Mouse (Mus musculus): ENCODE data around the gene Rasgef1c.
A peak's percentile ranks its signal among the peaks of the same experiment; 100 is the strongest.

Gene Rasgef1c

GRCm38 (mm10) chr11:49927169-49927568 is 25.5 kb downstream of the Rasgef1c start:
- no peak for DNase-seq

- no peak for DNase-seq
These were observed 26.0 kb downstream of the Rasgef1c start for GRCm38 (mm10) chr11:49927670-49928069.

DNA sequence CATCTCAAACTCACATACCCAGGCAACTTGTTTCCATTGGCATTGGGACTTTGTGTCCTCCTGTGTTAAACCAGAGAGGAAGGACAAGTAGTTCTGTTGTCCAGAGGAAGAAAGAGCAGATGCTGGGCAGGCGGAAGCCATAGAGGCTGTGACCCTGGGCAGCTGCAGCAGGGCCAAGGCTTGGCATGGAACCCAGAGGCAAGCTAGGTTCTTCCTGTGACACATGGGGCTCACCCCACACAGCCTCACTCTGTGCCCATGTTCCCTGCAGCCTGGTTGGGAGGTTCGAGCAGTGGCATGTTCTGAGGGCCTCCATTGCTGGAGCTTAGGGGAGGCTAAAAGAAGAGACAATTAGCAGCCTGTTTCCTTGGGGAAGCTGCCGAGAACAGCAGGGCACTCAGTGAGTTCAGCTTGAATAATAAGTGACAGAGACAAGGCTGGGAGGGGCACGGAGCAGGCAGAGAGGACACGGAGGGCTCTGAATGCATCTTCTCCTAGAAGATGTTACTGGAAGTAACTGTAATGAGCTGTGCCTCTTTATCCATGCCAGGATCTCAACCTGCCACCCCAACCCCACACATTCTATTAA is 29.5 kb downstream of the Rasgef1c start:
- DNase-seq: no peak

- no peak for DNase-seq
These were observed 30.2 kb downstream of the Rasgef1c start for GRCm38 (mm10) chr11:49931853-49932252.

GRCm38 (mm10) chr11:49933811-49934210 is 32.2 kb downstream of the Rasgef1c start:
- no peak for DNase-seq

GRCm38 (mm10) chr11:49934322-49934721 is 32.7 kb downstream of the Rasgef1c start:
- DNase-seq: no peak

GRCm38 (mm10) chr11:49936458-49936857 is 34.8 kb downstream of the Rasgef1c start:
- no peak for DNase-seq

DNA sequence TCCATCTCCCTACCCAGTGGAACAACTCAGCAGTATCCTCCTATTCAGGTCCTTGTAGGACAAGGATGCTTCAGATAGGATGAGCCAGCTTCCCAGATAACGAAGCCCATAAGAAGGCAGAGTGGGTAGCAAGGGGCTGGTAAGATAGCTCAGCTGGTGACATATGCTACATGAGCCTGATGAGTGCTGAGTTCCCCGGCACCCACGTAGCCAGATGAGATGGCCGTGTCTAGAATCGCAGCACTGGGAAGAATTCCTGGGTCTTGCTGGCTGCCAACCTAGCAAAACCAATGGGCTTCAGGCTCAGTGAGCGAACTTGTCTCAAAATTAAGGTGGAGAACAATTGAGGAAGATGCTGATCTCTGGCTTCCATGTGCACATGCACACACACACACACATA is 36.1 kb downstream of the Rasgef1c start:
- DNase-seq: no peak

GRCm38 (mm10) chr11:49938258-49939164 is 36.9 kb downstream of the Rasgef1c start:
- no peak for DNase-seq

DNA sequence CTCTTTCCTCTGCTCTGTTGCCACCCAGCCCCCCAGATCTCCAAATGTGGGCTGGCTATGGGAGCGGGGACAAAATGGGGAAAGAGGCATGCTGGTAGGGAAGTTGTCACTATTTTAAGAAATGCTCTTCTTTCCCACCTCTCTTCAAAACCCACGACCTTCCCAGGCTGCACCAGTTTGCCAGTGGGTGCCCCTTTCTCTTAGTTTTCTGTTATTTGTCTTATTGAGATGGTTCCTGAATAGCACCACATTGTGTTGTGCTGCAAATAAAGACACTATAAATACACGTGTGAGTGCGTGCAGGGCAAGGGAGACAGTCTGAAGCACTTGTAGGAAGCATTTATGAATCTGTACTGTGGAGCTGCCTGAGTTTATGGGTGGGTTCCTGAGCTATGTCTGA is 41.2 kb downstream of the Rasgef1c start:
- no peak for DNase-seq

- DNase-seq: no peak
These were observed 42.3 kb downstream of the Rasgef1c start for GRCm38 (mm10) chr11:49943901-49944300.

DNA sequence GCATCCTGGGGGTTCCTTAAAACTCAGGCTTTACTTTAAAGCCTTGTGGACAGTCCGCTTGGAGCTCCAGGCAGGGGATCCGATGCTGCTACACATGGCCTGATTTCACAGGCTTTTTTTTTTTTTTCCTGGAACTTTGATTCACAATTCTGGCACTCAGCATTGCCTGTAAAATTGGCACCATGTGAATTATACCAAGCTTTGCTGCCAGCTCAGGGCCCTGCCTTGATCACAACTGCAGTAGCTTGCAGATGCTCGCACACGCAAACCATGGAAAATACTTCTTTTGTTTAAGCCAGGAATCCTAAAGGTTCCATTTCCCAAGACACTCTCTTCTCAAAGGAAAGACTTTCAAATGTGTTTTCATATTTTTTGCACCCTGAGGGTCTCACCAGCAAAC is 44.1 kb downstream of the Rasgef1c start:
- DNase-seq: no peak

DNA sequence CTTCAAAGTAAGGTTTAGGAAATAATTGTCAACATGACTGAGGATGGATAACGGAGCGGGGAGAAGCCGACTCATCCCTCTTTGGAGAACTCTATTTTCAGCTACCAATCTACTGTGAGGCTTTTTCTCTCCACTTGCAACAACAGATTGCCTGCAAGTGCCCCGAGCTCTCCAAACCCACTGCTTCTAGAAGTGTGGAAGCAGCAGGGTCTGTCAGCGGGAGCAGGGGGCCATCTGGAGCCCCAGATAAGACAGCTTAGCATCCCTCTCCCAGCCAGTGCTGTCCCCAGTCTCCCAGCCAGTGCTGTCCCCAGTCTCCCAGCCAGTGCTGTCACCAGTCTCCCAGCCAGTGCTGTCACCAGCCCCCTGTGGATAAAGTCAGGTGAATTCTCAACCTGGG is 48.2 kb downstream of the Rasgef1c start:
- no peak for DNase-seq

- DNase-seq: no peak
These were observed 52.0 kb downstream of the Rasgef1c start for GRCm38 (mm10) chr11:49953616-49954015.

DNA sequence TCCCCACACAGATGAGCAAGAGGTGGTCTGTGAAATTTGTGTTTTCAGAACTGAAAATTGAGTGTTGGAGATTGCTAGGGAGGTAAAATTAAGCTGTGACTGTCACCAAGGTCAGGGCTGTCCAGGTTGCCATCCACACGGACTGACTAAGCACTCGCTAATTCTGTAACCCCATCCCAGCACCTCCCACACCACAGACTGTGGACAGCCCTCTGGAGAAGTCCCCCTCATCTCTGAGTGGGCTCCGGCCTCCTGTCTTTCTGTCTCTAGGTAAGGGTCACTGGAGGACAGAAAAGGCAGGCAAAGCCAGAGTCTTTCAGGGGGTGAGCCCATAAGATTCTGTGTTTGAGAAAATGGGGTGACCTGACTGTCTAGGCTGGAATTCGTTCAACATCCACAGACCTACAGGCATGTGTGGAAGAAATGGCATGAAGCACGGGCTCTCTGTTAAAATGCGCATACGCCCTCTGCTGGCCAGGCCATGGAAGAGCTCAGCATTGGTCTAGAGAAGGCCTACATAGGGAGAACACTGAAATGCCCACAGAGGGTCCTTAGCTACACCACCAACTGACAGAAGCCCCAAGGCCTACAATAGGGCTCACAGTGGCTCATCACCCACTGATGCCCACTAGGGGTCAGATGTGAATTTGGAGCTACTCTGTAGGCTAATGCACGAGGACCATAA is 54.1 kb downstream of the Rasgef1c start:
- peak; percentile 58 for DNase-seq

DNA sequence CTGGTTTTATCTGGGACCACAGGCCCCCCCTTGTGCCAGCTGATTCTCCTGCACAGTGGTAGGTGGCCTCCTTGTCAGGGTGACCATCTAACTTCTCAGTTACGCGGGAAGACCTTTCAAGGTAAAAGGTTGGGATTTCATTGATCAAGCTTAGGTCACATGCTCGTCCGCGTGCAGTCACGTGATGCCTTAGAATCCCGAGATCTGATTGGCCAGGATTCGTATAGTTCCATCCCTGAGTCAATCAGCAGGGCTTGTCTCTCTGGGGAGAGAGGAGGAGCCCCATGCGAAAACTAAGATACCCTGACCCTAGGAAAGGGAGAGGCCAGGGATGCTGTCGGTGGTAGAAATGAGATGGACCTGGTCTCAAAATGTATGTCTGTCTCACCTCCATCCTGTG is 56.4 kb downstream of the Rasgef1c start:
- DNase-seq: no peak

DNA sequence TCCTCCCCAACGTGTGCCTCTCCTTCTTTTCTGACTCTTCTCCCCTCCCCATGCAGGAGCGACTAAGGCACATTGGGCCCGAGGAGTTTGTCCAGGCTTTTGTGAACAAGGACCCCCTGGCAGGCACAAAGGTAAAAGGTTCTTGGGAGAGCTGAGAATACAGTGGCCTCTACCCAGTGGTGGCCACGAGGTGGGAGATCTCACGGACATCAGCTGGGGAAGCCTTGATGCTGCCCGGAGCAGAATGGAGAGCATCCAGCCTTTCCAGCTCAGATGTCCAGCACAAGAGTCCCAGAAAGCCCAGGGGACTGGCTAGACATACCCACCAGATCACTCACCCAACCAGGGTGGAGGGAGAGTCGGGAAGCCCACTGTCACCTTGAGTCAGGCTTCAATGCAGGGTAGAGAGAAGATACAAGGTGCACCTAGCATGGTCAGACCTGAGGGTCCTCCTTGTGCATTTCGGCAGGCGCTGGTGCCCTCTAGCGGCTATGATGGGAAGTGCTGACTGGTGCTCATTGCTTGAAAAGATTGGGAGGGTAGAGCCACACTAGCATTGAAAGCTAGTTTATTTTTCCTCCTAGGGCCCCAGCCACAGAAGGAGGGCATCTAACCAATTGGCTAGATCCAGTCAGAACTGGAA is 59.6 kb downstream of the Rasgef1c start:
- peak; percentile 67 for DNase-seq

GRCm38 (mm10) chr11:49965320-49965719 is 63.7 kb downstream of the Rasgef1c start:
- DNase-seq: no peak

DNA sequence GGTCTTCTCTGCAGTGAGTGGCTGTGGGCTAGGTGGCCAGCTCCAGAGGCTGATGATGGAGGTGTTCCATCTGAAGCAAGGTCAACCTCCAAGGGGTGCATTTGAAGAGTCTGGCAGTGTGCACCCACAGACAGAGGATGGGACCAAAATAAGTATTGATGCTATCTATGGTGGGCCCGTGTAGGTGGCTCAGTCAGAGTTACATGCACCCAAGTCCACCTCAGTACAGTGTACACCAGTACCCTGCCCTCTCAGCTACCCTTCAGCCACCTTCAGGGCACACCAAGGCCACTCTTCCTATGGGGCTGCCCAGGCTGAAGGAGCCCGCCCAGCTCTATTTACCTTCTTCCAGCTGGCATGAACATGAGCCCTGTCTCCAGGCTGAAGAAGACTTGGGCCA is 68.1 kb downstream of the Rasgef1c start:
- no peak for DNase-seq

DNA sequence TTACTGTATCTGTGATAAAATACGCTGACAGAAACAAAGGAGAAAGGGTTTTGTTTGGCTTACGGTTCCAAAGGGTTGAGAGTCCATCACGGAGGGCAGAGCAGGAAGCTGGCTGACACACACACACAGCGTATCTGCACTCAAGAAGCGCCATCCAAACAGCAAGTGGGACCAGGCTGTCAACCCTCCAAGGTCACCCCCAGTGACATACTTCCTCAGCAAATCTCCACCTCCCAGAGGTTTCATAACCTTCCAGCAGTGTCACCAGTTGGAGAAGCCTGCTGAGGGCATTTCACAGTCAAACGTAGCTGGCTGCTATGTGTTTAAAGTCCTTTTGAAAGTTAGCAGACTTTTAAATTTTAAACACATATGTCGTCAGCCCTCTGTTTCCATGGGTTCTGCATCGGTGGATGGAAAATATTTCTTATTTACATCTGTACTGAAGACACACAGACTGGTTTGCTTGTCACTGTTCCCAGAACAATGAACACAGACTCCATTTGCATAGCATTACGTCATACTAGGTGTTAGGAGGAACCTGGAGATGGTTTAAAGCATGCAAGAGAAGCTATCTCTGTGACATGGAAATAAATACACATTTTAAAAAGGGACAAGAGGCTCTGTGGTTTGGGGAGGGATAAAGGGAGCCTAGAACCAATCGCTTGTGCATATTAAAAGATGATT is 72.2 kb downstream of the Rasgef1c start:
- DNase-seq: no peak

DNA sequence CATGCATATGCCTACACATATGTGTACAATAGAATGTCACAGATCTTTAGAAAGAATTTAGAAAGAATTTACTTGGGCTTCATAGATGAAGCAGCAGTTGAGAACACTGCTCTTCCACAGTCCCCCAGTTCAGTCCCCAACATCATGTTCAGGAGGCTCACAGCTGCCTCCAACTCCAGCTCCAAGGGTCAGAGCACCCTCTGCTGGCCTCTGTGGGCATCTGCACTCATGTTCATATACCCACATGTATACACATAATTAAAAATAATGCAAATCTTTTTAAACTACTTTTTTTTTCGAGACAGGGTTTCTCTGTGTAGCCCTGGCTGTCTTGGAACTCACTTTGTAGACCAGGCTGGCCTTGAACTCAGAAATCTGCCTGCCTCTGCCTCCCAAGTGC is 73.0 kb downstream of the Rasgef1c start:
- no peak for DNase-seq

GRCm38 (mm10) chr11:49977963-49978568 is 76.4 kb downstream of the Rasgef1c start:
- DNase-seq: no peak

Measured in thymus, postnatal 14 days (tissue).